Mouse (Mus musculus) heart, adult 2 months (tissue): ENCODE measurements at regions not wholly inside any gene's neighbourhood (a gene's known extent, or its start where the extent isn't known, plus 50 kb on each side); places are given as distances from the start of the nearest gene placed in this dataset.

Source experiments
- CTCF ChIP-seq: fragments of 200-600 bp; IDR thresholded peaks from 2 replicates; pipeline ENCODE4 v1.8.1; 2022; ENCODE audit warnings: antibody characterized with exemption, mild to moderate bottlenecking, moderate library complexity
- POLR2A ChIP-seq: fragments of 200-500 bp; IDR thresholded peaks from 2 replicates; pipeline ENCODE4 v1.6.1; 2011; ENCODE audit warnings: mild to moderate bottlenecking, low read depth, low read length, control low read depth; ENCODE audit not compliant: insufficient read depth

GRCm38 (mm10) chr9:40612755-40613154 is 57.7 kb upstream of the Gm21915 start:
- TF ChIP-seq CTCF (no peak), POLR2A (no peak)
